Mouse (Mus musculus) naive thymus-derived CD4-positive, alpha-beta T cell, adult 2 months (primary cell): ENCODE measurements at regions not wholly inside any gene's neighbourhood (a gene's known extent, or its start where the extent isn't known, plus 50 kb on each side); places are given as distances from the start of the nearest gene placed in this dataset.

Experiments
- DNase-seq: peaks from one replicate; pipeline ENCODE4 v3.0.0-alpha.2; 2011; ENCODE audit warnings: low read depth

- no peak for DNase-seq
Observed at GRCm38 (mm10) chr2:45608926-45609325, 491.7 kb upstream of the Zeb2 start.

- no peak for DNase-seq
Observed at GRCm38 (mm10) chr2:45607393-45607792, 490.2 kb upstream of the Zeb2 start.

- no peak for DNase-seq
Observed at GRCm38 (mm10) chr2:45601332-45601900, 484.2 kb upstream of the Zeb2 start.

- no peak for DNase-seq
Observed at GRCm38 (mm10) chr2:45593765-45594164, 476.6 kb upstream of the Zeb2 start.

GRCm38 (mm10) chr2:45590980-45591379, 473.8 kb upstream of the Zeb2 start:
- no peak for DNase-seq

GRCm38 (mm10) chr2:45588248-45588647, 471.1 kb upstream of the Zeb2 start:
- DNase-seq = no peak

GRCm38 (mm10) chr2:45586588-45587200, 469.5 kb upstream of the Zeb2 start:
- DNase-seq = no peak

- no peak for DNase-seq
Observed at GRCm38 (mm10) chr2:45581549-45581925, 464.3 kb upstream of the Zeb2 start.

- no peak for DNase-seq
Observed at GRCm38 (mm10) chr2:45580838-45581548, 463.8 kb upstream of the Zeb2 start.

GRCm38 (mm10) chr2:45572906-45573305, 455.7 kb upstream of the Zeb2 start:
- no peak for DNase-seq

- no peak for DNase-seq
Observed at GRCm38 (mm10) chr2:45554707-45555106, 437.5 kb upstream of the Zeb2 start.

- no peak for DNase-seq
Observed at GRCm38 (mm10) chr2:45541394-45541793, 424.2 kb upstream of the Zeb2 start.

GRCm38 (mm10) chr2:45538950-45539349, 421.8 kb upstream of the Zeb2 start:
- DNase-seq = no peak

GRCm38 (mm10) chr2:45537722-45538121, 420.5 kb upstream of the Zeb2 start:
- no peak for DNase-seq

GRCm38 (mm10) chr2:45534806-45535205, 417.6 kb upstream of the Zeb2 start:
- no peak for DNase-seq

GRCm38 (mm10) chr2:45522310-45522709, 405.1 kb upstream of the Zeb2 start:
- no peak for DNase-seq

GRCm38 (mm10) chr2:45519550-45520152, 402.5 kb upstream of the Zeb2 start:
- no peak for DNase-seq

GRCm38 (mm10) chr2:45514290-45515180, 397.3 kb upstream of the Zeb2 start:
- DNase-seq = no peak

- no peak for DNase-seq
Observed at GRCm38 (mm10) chr2:45512852-45513251, 395.7 kb upstream of the Zeb2 start.

GRCm38 (mm10) chr2:45511791-45512190, 394.6 kb upstream of the Zeb2 start:
- no peak for DNase-seq

GRCm38 (mm10) chr2:45504468-45504867, 387.3 kb upstream of the Zeb2 start:
- DNase-seq = no peak

- DNase-seq = no peak
Observed at GRCm38 (mm10) chr2:45493656-45494055, 376.5 kb upstream of the Zeb2 start.
